Mouse (Mus musculus) regulatory T cell (primary cell): ENCODE data around the gene Fcgrt.

Experiments used
- in situ Hi-C: fragments of 300-600 bp; cut with MboI, MseI; formaldehyde crosslinking; loops from one replicate; pipeline ENCODE4 v1.15.1; 2025; ENCODE audit warnings: high pct_unique_total_duplicates

The Fcgrt gene

GRCm38 (mm10) chr7:45086084-45086483, 17.6 kb downstream of the Fcgrt start:
- in situ Hi-C loops: no loop called here

DNA sequence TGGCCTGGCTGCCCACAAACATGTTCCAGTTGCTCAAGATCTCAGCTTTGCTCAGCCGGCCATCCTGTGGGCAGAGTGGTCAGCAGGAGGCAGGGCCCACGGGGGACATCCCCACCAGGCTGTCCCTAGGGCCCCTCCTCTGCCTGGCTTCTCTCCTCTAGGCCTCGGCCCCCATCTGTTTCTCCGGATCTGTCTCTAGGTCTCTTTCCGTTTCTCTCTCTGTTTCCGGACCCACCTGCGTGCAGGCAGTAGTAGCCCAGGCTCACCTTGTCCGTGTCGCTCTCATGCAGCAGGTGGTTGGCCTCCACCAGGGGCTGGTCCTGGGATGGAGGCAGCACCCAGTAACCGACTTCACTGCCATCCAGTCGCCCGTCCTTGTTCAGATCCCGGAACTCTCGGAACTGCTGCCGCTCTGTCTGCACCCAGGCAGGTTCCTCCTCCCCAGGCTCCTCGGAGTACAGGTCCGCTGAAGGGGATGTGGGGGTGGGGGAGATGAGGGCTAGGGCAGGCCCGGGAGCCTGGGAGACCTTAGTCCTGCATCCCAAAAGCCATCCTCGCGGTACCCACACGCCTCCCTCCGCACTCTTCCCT, 20.3 kb downstream of the Fcgrt start:
- in situ Hi-C loops: loop anchor here (5.0 kb wide), 1 partner anchor 44 kb away; the partner anchor contains the start of gene Rpl13a

DNA sequence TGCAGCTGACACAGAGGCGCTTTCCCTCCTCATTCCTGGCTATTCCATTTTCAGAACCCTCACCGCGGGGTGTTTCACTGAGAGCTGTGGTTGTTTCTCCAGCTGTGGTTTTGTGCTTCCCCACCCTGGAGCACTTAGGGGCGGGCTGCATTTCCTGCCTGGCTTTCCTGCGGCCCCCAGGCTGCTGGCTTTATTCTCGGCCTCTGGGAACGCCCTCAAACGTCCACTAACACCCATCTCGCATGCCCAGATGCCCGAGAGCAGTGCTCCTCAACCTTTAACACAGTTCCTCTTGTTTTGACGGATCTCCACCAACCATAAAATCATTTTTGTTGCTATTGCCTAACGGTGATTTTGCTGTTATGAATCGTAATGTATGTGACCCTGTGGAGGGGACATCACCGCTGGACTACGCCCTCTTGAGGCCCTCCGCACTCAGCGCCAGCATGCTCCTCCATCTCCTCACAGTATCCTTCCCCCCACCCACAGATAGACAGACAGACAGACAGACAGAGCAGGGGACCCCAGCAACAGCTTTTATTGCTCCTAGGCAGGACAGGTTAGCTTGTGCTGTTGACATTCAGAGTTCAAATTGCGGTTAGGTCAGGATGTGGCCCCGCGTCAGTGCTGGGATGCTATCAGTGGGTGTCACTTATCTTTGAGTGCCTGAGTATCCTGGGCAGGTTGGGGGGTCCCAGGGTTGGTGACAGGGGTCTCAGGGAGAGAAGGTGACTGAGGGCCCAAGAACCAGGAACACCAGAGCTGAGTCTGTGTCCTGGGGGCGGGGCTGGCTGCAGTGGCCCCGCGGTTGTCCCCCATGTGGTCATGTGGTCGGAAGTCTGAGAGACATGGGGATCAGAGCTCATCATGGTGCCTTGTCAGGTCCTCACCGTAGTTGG, 21.0 kb downstream of the Fcgrt start:
- in situ Hi-C loops: loop anchor here (5.0 kb wide), 1 partner anchor 45 kb away; the partner anchor contains the start of gene Rpl13a

- in situ Hi-C loops: loop anchor here (5.0 kb wide), 1 partner anchor 46 kb away; the partner anchor contains the start of gene Rpl13a
These were observed 22.6 kb downstream of the Fcgrt start for GRCm38 (mm10) chr7:45081016-45081415.

- in situ Hi-C loops: loop anchor here (5.0 kb wide), 1 partner anchor 47 kb away; the partner anchor contains the start of gene Rpl13a
These were observed 23.8 kb downstream of the Fcgrt start for GRCm38 (mm10) chr7:45079856-45080255.

DNA sequence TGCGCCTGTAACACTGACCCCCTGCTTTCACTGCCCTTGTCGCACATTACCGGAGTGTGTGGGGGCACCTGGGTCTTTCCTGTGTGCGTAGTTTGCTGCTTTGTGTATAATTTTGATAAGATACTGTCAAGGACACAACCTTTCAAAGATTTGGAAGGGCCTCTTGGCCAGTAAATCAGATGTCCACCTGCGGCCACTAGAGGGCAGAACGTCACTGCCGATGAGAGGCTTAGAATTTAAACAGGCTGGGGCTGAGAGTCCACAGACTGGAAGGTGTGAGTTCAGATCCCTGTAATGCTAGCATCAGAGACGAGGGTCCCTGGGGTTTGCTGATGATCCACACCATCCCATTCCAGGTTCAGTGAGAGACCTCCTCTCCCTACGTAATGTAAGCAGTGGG, 25.1 kb downstream of the Fcgrt start:
- in situ Hi-C loops: no loop called here

- in situ Hi-C loops: no loop called here
These were observed 25.8 kb downstream of the Fcgrt start for GRCm38 (mm10) chr7:45077829-45078228.

GRCm38 (mm10) chr7:45077322-45077721, 26.3 kb downstream of the Fcgrt start:
- in situ Hi-C loops: no loop called here

DNA sequence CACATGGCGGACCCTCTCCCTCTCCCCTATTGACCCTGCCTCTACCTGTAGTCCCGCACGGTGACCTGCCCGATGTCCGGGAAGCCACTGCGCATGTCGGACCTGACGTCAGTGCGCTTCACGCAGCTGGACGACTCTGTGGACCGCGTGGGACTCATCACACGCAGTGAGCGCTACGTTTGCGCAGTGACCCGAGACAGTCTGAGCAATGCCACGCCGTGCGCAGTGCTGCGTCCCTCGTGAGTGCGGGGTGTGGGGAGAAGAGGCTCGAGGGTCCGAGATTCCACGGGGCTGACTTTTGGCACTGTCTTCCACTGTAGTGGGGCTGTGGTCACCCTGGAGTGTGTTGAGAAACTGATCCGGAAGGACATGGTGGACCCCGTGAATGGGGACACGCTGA, 27.1 kb downstream of the Fcgrt start:
- in situ Hi-C loops: no loop called here

DNA sequence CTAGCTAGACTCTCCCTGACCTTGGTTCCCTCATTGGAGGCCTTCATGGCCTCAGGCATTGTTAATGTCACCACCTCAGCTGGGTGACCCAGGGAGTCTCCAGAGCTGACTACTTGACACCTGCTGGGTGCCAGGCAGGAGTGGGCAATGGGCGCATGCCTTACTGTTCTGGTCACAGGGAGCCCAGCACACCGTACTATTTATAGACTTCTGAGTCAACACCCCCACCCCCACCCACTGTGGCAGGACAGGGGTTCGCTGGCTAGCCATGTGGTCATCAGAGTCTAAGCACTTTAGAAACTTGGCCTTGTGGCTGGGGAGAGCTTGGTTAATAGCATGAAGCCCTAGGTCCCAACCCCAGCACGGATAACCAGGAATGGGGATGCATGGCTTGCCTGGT, 28.2 kb downstream of the Fcgrt start:
- in situ Hi-C loops: no loop called here

DNA sequence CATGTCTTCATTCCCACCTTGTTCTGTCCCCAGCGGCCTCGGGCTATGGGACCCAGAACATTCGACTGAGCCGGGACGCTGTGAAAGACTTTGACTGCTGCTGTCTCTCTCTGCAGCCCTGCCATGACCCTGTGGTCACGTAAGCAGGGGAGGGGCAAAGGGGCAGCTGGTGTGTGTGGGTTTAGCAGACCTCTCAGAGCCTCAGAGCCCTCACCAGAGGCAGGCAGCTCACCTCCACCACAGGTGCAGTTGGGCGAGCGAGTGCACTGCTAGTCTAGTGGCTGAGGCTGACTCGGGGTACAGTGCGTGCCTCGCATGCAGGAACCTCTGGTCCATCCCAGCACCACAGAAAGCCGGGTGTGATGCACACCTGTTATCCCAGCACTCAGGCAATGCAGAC, 29.7 kb downstream of the Fcgrt start:
- in situ Hi-C loops: loop anchor here (5.0 kb wide), 1 partner anchor 37 kb away; no protein-coding TSS in a partner anchor

DNA sequence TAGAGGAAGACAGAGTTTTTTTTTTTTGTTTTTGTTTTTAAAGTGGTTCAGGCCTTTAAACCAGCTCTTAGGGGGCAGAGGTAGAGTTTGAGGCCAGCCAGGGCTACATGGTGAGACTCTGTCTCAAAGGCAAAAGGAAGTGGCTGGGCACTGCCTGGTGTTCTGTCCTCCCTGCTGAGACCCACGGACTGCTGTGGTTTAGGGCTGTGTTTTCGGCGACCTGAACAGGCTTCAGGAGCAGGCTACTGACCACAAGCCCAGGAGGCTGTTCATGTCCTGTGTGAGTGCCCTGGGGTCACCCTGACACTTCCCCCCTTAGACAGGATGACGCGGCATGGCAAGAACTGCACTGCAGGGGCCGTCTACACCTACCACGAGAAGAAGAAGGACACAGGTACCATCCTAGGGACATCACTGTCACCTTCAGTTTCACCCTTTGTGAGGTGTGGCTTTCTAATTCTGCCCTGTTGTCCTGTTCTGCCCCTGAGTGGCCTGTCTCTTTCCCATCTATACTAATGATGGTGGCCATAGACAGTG, 30.4 kb downstream of the Fcgrt start:
- in situ Hi-C loops: loop anchor here (5.0 kb wide), 1 partner anchor 36 kb away; no protein-coding TSS in a partner anchor

- in situ Hi-C loops: loop anchor here (5.0 kb wide), 1 partner anchor 35 kb away; no protein-coding TSS in a partner anchor
These were observed 31.4 kb downstream of the Fcgrt start for GRCm38 (mm10) chr7:45072230-45072629.

DNA sequence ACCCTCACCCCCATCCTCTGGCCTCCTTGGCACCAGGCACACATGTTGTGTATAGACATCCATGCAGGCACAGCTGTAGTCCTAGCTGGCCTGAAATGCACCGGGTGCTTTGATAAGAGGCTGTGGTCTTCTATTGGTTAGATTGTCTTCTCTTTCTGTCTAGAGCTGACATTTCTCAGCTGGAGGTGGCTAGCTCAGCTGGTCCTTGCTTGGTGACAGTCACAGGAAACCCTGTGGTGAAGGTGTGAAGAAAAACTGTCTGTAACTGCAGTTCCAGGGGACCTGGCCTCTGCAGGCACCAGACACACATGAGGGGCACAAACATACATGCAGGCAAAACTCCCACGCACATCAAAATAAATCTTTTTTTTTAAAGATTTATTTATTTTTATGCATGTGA, 34.0 kb downstream of the Fcgrt start:
- in situ Hi-C loops: loop anchor here (5.0 kb wide), 1 partner anchor 32 kb away; no protein-coding TSS in a partner anchor

DNA sequence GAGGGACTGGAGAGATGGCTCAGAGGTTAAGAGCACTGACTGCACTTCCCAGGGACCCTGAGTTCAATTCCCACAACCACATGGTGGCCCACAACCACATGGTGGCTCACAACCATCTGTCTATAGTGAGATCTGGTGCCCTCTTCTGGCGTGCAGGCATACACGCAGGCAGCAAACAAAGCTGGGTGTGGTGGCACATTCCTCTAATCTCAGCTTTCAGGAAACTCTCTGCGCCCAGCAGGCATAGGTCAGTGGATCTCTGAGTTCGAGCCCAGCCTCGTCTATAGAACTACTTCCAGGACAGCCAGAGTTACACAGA, 35.7 kb downstream of the Fcgrt start:
- in situ Hi-C loops: no loop called here

GRCm38 (mm10) chr7:45067190-45067999, 36.3 kb downstream of the Fcgrt start:
- in situ Hi-C loops: no loop called here

DNA sequence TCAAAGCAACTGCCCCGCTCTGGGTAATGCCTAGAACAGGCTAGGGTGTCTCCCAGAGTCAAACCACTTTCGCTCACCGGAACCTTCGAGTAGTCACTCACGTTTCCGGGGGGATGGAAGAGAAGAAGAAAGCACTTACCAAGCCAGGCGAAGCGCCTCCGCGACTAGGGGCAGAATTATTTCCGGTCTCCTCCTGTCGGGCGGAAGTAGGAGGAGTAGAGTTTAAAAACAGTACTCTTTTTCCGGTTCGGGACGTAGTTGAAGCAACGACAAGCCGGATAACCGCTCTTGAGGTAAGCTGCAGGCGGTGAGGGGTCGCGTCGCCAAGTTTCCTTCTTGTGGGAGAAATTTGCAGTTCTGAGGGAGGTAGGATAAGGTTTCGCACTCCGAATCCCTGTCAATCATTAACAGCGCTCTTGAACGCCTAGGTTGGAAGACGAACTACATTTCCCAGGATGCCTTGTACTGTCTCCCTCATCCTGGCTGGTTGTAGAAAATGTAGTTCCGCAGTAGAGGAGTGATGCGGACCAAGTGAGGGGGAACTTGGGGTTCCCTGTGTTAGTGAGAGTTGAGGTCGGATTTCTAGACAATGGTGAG, 41.3 kb downstream of the Fcgrt start, which contains the start of the genes Nosip and Prrg2:
Gene Nosip, plus strand, starts transcription at position 191 of the 597 bp plus-strand sequence.
Gene Prrg2, minus strand, starts transcription at position 439 of the 597 bp plus-strand sequence.
- in situ Hi-C loops: no loop called here

GRCm38 (mm10) chr7:45061532-45062075, 42.0 kb downstream of the Fcgrt start:
- in situ Hi-C loops: no loop called here

- in situ Hi-C loops: no loop called here
These were observed 43.0 kb downstream of the Fcgrt start for GRCm38 (mm10) chr7:45060632-45061122.
